Mouse (Mus musculus) ovary, adult 2 months (tissue): Measurements from ENCODE around the gene Olfr301. TPM values are rescaled to one million over a fixed set of nuclear protein-coding genes. Genes with fewer than 3 reads are reported as not detected.

Experiments used
- polyA plus RNA-seq: library from polyadenylated mRNA; depleted of rRNA; stranded (reverse); fragments of >200 nt; gene quantifications from 2 replicates; pipeline ENCODE4 v1.2.3, GENCODE M21; 2012; rRNA removed

The Olfr301 gene
- not detected in 2 replicates for polyA plus RNA-seq

DNA sequence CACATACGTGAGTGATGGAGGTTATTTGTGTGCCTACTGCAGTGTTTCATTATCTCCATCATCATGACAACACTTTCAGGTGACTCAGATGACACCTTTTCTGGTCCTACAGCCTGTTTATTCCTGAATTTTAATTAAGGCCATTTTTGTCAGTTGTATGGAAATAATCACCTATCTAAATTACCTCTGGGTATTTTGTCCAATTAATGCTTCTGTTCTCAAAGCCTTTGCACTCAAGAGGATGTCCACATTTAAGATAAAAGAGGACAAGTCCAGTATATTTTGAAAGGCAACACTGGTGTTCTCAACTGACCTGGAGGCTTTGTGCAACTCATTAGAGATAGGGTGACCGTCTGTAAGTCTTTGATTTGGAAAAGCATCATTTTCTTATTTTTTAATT, at the start of gene Olfr301:
Olfr301 (plus strand) TSS at position 301 of the 400 bp plus-strand sequence.

DNA sequence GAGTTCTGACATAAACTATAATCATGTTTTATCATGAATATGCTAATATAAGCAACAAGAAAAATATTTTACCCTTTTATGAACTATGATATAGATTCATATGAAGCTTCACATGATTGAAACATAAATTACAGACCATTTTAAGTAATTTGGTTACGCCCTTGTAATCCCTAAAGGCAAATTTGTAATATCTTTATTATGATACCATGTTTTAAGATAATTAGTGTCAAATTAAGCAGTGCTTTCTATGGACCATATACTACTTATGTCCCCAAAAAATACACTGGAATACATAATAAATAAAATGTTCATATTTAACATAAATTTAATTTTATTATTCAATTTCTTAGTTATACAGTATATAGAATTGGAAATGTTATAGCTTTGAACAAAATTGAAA, 36.8 kb upstream of the Olfr301 start, which contains the start of gene Olfr305:
Olfr305 (minus strand) TSS at position 101 of the 400 bp plus-strand sequence.

DNA sequence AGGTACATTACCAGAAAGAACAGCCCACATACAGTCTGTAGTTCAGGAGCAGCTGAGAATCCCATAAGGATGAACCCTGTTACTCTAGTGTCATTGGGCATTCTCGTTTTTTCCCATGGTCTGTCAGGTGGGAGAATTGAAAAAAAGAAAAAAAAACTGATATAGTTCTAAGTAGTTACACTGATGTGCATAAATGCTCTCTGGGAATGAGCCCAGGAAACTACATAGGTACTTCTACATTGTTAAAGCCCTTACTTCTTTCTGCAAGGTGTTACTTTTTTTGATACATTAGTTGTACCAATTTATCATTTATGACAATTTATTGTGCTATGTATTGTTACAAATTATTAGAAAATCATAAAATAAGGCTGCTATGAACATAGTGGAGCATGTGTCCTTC, 17.1 kb upstream of the Olfr301 start, which contains the start of gene Olfr304:
Olfr304 (minus strand) TSS at position 101 of the 400 bp plus-strand sequence.

DNA sequence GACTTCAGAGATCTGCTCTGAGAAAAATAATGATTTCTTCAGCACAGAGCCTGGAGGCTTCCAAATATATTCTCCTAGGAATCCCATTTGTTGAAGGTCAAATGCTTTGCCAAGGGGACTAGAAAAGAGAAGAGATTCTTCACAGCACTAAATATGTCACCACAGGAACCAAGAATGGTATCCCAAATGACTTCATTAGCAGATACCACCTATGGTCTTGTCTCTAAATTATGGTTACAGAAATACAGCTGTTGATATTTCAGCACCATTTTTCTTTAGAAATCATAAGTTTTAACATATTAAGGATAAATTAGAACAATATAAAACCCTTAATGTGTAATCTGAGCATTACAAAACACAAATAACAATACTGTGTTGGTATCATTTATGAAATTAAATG, 6.0 kb upstream of the Olfr301 start, which contains the start of gene Olfr303:
Olfr303 (minus strand) TSS at position 101 of the 400 bp plus-strand sequence.

DNA sequence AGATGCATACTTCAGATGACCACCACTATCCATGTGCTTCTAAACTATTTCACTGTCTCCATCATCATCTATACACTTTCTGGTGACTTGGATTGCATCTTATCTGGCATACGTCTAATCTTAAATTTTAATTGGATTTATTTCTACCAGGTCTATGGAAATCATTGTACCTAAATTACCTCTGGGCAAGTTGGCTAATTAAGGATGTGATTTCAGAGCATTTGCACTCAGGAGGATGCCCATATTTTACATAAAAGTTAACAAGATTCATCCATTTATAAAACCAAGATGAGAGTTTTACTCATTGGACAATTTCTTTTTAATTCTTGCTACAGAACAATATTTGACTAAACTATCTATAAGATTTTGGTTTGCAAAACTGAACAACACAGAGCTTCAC, 56.0 kb downstream of the Olfr301 start, which contains the start of gene Olfr299:
Olfr299 (plus strand) TSS at position 301 of the 400 bp plus-strand sequence.

Other genes with a start within 250 kb of the Olfr301 start
- gene Vmn2r75, start 232.1 kb upstream of the Olfr301 start, polyA plus RNA-seq: not detected in 2 replicates
- not detected in 2 replicates for gene Vmn2r76, start 157.5 kb upstream of the Olfr301 start, polyA plus RNA-seq
- not detected in 2 replicates for gene Olfr310, start 126.7 kb upstream of the Olfr301 start, polyA plus RNA-seq
- gene Olfr309, start 90.1 kb upstream of the Olfr301 start, polyA plus RNA-seq: not detected in 2 replicates
- gene Olfr308, start 78.2 kb upstream of the Olfr301 start, polyA plus RNA-seq: not detected in 2 replicates
- gene Olfr307, start 66.3 kb upstream of the Olfr301 start, polyA plus RNA-seq: not detected in 2 replicates
- gene Olfr305, start 36.9 kb upstream of the Olfr301 start, polyA plus RNA-seq: not detected in 2 replicates
- gene Olfr304, start 17.2 kb upstream of the Olfr301 start, polyA plus RNA-seq: not detected in 2 replicates
- not detected in 2 replicates for gene Olfr303, start 6.1 kb upstream of the Olfr301 start, polyA plus RNA-seq
- not detected in 2 replicates for gene Olfr299, start 56.1 kb downstream of the Olfr301 start, polyA plus RNA-seq
- gene Olfr298, start 88.6 kb downstream of the Olfr301 start, polyA plus RNA-seq: not detected in 2 replicates
- not detected in 2 replicates for gene Olfr297, start 116.1 kb downstream of the Olfr301 start, polyA plus RNA-seq
- not detected in 2 replicates for gene Olfr295, start 180.0 kb downstream of the Olfr301 start, polyA plus RNA-seq
- gene Olfr294, start 212.8 kb downstream of the Olfr301 start, polyA plus RNA-seq: not detected in 2 replicates
- gene Olfr293, start 245.2 kb downstream of the Olfr301 start, polyA plus RNA-seq: not detected in 2 replicates